11 mouse cellular contexts compared by ENCODE assay signal in genomic region chr13:32145179-32145578, GRCm38 (mm10).
"Had no signal": no experiment of that assay in that cellular context is flagged by ENCODE, and none has a peak within 500 bp of the region (broad histone marks: within the 10 kb centered on the region; RNA-seq: fewer than 3 reads in every experiment).

No protein-coding gene starts in this region.

- ATAC-seq: midbrain, embryonic 13.5 days; midbrain, embryonic 16.5 days had no signal

- DNase-seq: kidney, adult 2 months; kidney, postnatal 36 days; layer of hippocampus, postnatal 36 days; lung, adult 2 months; lung, postnatal 14 days; retina, postnatal 1 day; right cerebral cortex, postnatal 25 days; spleen, adult 18-20 months; thymus, postnatal 25 days had no signal
